Mouse (Mus musculus): Measurements from ENCODE around the gene Lrrc7. TPM values are rescaled to one million over a fixed set of nuclear protein-coding genes. Genes with fewer than 3 reads are reported as not detected.

The Lrrc7 gene
- 1.0 and 1.3 TPM in 2 replicates for polyA plus RNA-seq (2015; fragmentation: Nextera tagmentation; extraction: Ambion mirVana)

- Histone ChIP-seq H3K27ac (peak within 1 kb of the TSS; percentile 13; the same call in 1 of the 2 replicates), H3K9me3 (no peaks in the 10 kb centered on the region), H3K4me1 (replicated peaks) (0 out of 2 replicates have a peak, but pooled peaks cover 9% of the 10 kb centered on the region), H3K36me3 (no peaks in the 10 kb centered on the region), H3K9ac (peak within 1 kb of the TSS; percentile 51), H3K27me3 (replicated peaks) (peaks cover 15% of the 10 kb centered on the region), H3K4me2 (replicated peaks) (peak within 1 kb of the TSS; percentile 97), H3K4me3 (replicated peaks) (peak within 1 kb of the TSS; percentile 57)
- under 1% methylated on average over 28 of the region's 28 CpGs for WGBS
- peak; percentile 91 for ATAC-seq
Observed at GRCm38 (mm10) chr3:158561987-158562360, at the start of gene Lrrc7. Gene Lrrc7 (minus strand): TSS chr3:158562221.

GRCm38 (mm10) chr3:158607065-158607464 is 45.0 kb upstream of the Lrrc7 start:
- no peaks in the 10 kb centered on the region for H3K4me1 ChIP-seq (replicated peaks)
- no peak for ATAC-seq
- no peak overlapping the region for H3K27ac ChIP-seq
- H3K27me3 ChIP-seq (replicated peaks): no peaks in the 10 kb centered on the region
- no peak overlapping the region for H3K9ac ChIP-seq
- no peaks in the 10 kb centered on the region for H3K9me3 ChIP-seq
- no peaks in the 10 kb centered on the region for H3K36me3 ChIP-seq
- H3K4me2 ChIP-seq (replicated peaks): no peak overlapping the region
- 35% methylated on average over 1 of the region's 1 CpGs for WGBS
- no peak overlapping the region for H3K4me3 ChIP-seq (replicated peaks)

GRCm38 (mm10) chr3:158605274-158605673 is 43.3 kb upstream of the Lrrc7 start:
- H3K36me3 ChIP-seq: no peaks in the 10 kb centered on the region
- H3K27ac ChIP-seq: no peak overlapping the region
- no peak overlapping the region for H3K4me2 ChIP-seq (replicated peaks)
- H3K4me1 ChIP-seq (replicated peaks): no peaks in the 10 kb centered on the region
- H3K9me3 ChIP-seq: no peaks in the 10 kb centered on the region
- no peak for ATAC-seq
- no peak overlapping the region for H3K9ac ChIP-seq
- no peak overlapping the region for H3K4me3 ChIP-seq (replicated peaks)
- no peaks in the 10 kb centered on the region for H3K27me3 ChIP-seq (replicated peaks)

- Histone ChIP-seq H3K9ac (peak overlapping the region; percentile 51), H3K4me2 (replicated peaks) (peak overlapping the region; percentile 97), H3K27ac (peak overlapping the region; percentile 13; the same call in 1 of the 2 replicates), H3K9me3 (no peaks in the 10 kb centered on the region), H3K27me3 (replicated peaks) (peaks cover 15% of the 10 kb centered on the region), H3K36me3 (no peaks in the 10 kb centered on the region), H3K4me3 (replicated peaks) (peak overlapping the region; percentile 57), H3K4me1 (replicated peaks) (0 out of 2 replicates have a peak, but pooled peaks cover 9% of the 10 kb centered on the region)
- ATAC-seq: peak; percentile 79
- WGBS: under 1% methylated on average over 55 of the region's 55 CpGs
Observed at GRCm38 (mm10) chr3:158561256-158561986, 600 bp downstream of the Lrrc7 start.

GRCm38 (mm10) chr3:158560891-158561255 is 1.1 kb downstream of the Lrrc7 start:
- Histone ChIP-seq H3K27ac (peak overlapping the region; percentile 13; the same call in 1 of the 2 replicates), H3K9me3 (no peaks in the 10 kb centered on the region), H3K36me3 (no peaks in the 10 kb centered on the region), H3K4me1 (replicated peaks) (0 out of 2 replicates have a peak, but pooled peaks cover 9% of the 10 kb centered on the region), H3K27me3 (replicated peaks) (peaks cover 15% of the 10 kb centered on the region), H3K9ac (peak overlapping the region; percentile 51), H3K4me2 (replicated peaks) (peak overlapping the region; percentile 97), H3K4me3 (replicated peaks) (peak overlapping the region; percentile 57)
- ATAC-seq: peak; percentile 24
- WGBS: 1% methylated on average over 16 of the region's 16 CpGs

GRCm38 (mm10) chr3:158559691-158560650 is 2.0 kb downstream of the Lrrc7 start:
- peak overlapping the region; percentile 97 for H3K4me2 ChIP-seq (replicated peaks)
- H3K27me3 ChIP-seq (replicated peaks): peaks cover 15% of the 10 kb centered on the region
- H3K9me3 ChIP-seq: no peaks in the 10 kb centered on the region
- peak; percentile 27 for ATAC-seq
- 5% methylated on average over 18 of the region's 18 CpGs for WGBS
- H3K4me3 ChIP-seq (replicated peaks): peak overlapping the region; percentile 57
- H3K4me1 ChIP-seq (replicated peaks): 0 out of 2 replicates have a peak, but pooled peaks cover 9% of the 10 kb centered on the region
- H3K9ac ChIP-seq: no peak overlapping the region
- no peak overlapping the region for H3K27ac ChIP-seq
- H3K36me3 ChIP-seq: no peaks in the 10 kb centered on the region

- Histone ChIP-seq H3K36me3 (no peaks in the 10 kb centered on the region), H3K4me1 (replicated peaks) (0 out of 2 replicates have a peak, but pooled peaks cover 9% of the 10 kb centered on the region), H3K27me3 (replicated peaks) (peaks cover 15% of the 10 kb centered on the region), H3K4me3 (replicated peaks) (peak overlapping the region; percentile 57), H3K4me2 (replicated peaks) (peak overlapping the region; percentile 97), H3K9me3 (no peaks in the 10 kb centered on the region), H3K27ac (no peak overlapping the region), H3K9ac (no peak overlapping the region)
- 29% methylated on average over 5 of the region's 5 CpGs for whole genome bisulfite sequencing
- no peak for ATAC-seq
Observed at GRCm38 (mm10) chr3:158559131-158559658, 2.8 kb downstream of the Lrrc7 start.

GRCm38 (mm10) chr3:158558631-158559030 is 3.4 kb downstream of the Lrrc7 start:
- ATAC-seq: no peak
- Histone ChIP-seq H3K4me2 (replicated peaks) (no peak overlapping the region), H3K36me3 (no peaks in the 10 kb centered on the region), H3K4me3 (replicated peaks) (no peak overlapping the region), H3K9me3 (no peaks in the 10 kb centered on the region), H3K27me3 (replicated peaks) (peaks cover 15% of the 10 kb centered on the region), H3K4me1 (replicated peaks) (0 out of 2 replicates have a peak, but pooled peaks cover 9% of the 10 kb centered on the region), H3K9ac (no peak overlapping the region), H3K27ac (no peak overlapping the region)

- Histone ChIP-seq H3K4me3 (replicated peaks) (no peak overlapping the region), H3K9ac (no peak overlapping the region), H3K4me1 (replicated peaks) (no peaks in the 10 kb centered on the region), H3K36me3 (no peaks in the 10 kb centered on the region), H3K4me2 (replicated peaks) (no peak overlapping the region), H3K27me3 (replicated peaks) (no peaks in the 10 kb centered on the region), H3K9me3 (no peaks in the 10 kb centered on the region), H3K27ac (no peak overlapping the region)
- no peak for ATAC-seq
Observed at GRCm38 (mm10) chr3:158554280-158554679, 7.7 kb downstream of the Lrrc7 start.

GRCm38 (mm10) chr3:158552105-158552504 is 9.9 kb downstream of the Lrrc7 start:
- H3K9ac ChIP-seq: no peak overlapping the region
- H3K36me3 ChIP-seq: no peaks in the 10 kb centered on the region
- no peak overlapping the region for H3K4me3 ChIP-seq (replicated peaks)
- H3K4me1 ChIP-seq (replicated peaks): no peaks in the 10 kb centered on the region
- no peaks in the 10 kb centered on the region for H3K9me3 ChIP-seq
- no peaks in the 10 kb centered on the region for H3K27me3 ChIP-seq (replicated peaks)
- no peak for ATAC-seq
- no peak overlapping the region for H3K4me2 ChIP-seq (replicated peaks)
- 78% methylated on average over 5 of the region's 5 CpGs for WGBS
- no peak overlapping the region for H3K27ac ChIP-seq

GRCm38 (mm10) chr3:158543481-158543880 is 18.5 kb downstream of the Lrrc7 start:
- no peak overlapping the region for H3K9ac ChIP-seq
- no peak overlapping the region for H3K27ac ChIP-seq
- no peaks in the 10 kb centered on the region for H3K27me3 ChIP-seq (replicated peaks)
- WGBS: 49% methylated on average over 3 of the region's 3 CpGs
- no peak for ATAC-seq
- H3K4me3 ChIP-seq (replicated peaks): no peak overlapping the region
- H3K9me3 ChIP-seq: no peaks in the 10 kb centered on the region
- no peak overlapping the region for H3K4me2 ChIP-seq (replicated peaks)
- H3K4me1 ChIP-seq (replicated peaks): no peaks in the 10 kb centered on the region
- H3K36me3 ChIP-seq: no peaks in the 10 kb centered on the region

- WGBS: 84% methylated on average over 2 of the region's 2 CpGs
Observed at GRCm38 (mm10) chr3:158532859-158533258, 29.2 kb downstream of the Lrrc7 start.

More at GRCm38 (mm10) chr3:158532859-158533258, 29.2 kb downstream of the Lrrc7 start:
- H3K27me3 ChIP-seq (replicated peaks): no peaks in the 10 kb centered on the region
- ATAC-seq: no peak
- no peaks in the 10 kb centered on the region for H3K36me3 ChIP-seq
- H3K4me2 ChIP-seq (replicated peaks): no peak overlapping the region
- H3K9me3 ChIP-seq: no peaks in the 10 kb centered on the region
- H3K9ac ChIP-seq: no peak overlapping the region
- H3K27ac ChIP-seq: no peak overlapping the region
- H3K4me3 ChIP-seq (replicated peaks): no peak overlapping the region
- H3K4me1 ChIP-seq (replicated peaks): no peaks in the 10 kb centered on the region

All from intestine, embryonic 15.5 days (tissue).